Mouse (Mus musculus) G1E (cell line): ENCODE measurements around the gene Dnah8. TPM values are rescaled to one million over a fixed set of nuclear protein-coding genes. Genes with fewer than 3 reads are reported as not detected.

Source experiments
- ATAC-seq: 2 replicates; pipeline ENCODE4 v1.8.0; 2016; ENCODE audit warnings: mild to moderate bottlenecking; ENCODE audit not compliant: insufficient number of reproducible peaks, poor library complexity, low FRiP score, severe bottlenecking; ENCODE audit errors: extremely low read depth
- DNase-seq: peaks from one replicate; pipeline ENCODE4 v3.0.0; 2012; ENCODE audit warnings: low spot score
- H3K27me3 ChIP-seq: 2 replicates; pipeline ENCODE4 v1.6.1; 2012; ENCODE audit warnings: mild to moderate bottlenecking, low read length, inconsistent platforms; ENCODE audit not compliant: insufficient read depth
- H3K36me3 ChIP-seq: replicated peaks from 2 replicates; pipeline ENCODE3; 2012; ENCODE audit warnings: mild to moderate bottlenecking, inconsistent platforms
- H3K4me1 ChIP-seq: 2 replicates; pipeline ENCODE4 v1.6.1; 2012; ENCODE audit warnings: low read depth, low read length, inconsistent platforms, mixed read lengths; ENCODE audit not compliant: insufficient read depth
- H3K4me3 ChIP-seq: 2 replicates; pipeline ENCODE4 v1.5.1; 2012; ENCODE audit warnings: low read depth, mild to moderate bottlenecking, inconsistent platforms, low read length, moderate library complexity, mixed read lengths
- H3K9me3 ChIP-seq: replicated peaks from 2 replicates; pipeline ENCODE4 v1.6.1; 2012; ENCODE audit warnings: inconsistent platforms
- CTCF ChIP-seq: IDR thresholded peaks from 2 replicates; pipeline ENCODE4 v1.5.1; 2012; ENCODE audit warnings: low read depth, low read length, inconsistent platforms, mixed read lengths
- GATA1 ChIP-seq: IDR thresholded peaks from 2 replicates; pipeline ENCODE4 v1.6.1; 2012; ENCODE audit warnings: borderline replicate concordance, low read length, inconsistent platforms, mixed read lengths
- GATA2 ChIP-seq: IDR thresholded peaks from 2 replicates; pipeline ENCODE4 v1.6.1; 2012; ENCODE audit warnings: low read depth, low read length, inconsistent platforms, borderline replicate concordance
- POLR2AphosphoS5 ChIP-seq: IDR thresholded peaks from 2 replicates; pipeline ENCODE4 v1.6.1; 2012; ENCODE audit warnings: low read depth, low read length, inconsistent platforms; ENCODE audit not compliant: insufficient replicate concordance
- TAL1 ChIP-seq: conservative IDR thresholded peaks from 2 replicates; pipeline ENCODE4 v1.6.1; 2012; ENCODE audit warnings: low read depth, low read length, inconsistent platforms, mixed read lengths
- polyA plus RNA-seq: library from polyadenylated mRNA; stranded (reverse); fragments of >175 nt; gene quantifications from 2 replicates; pipeline ENCODE4 v1.2.3, GENCODE M21; 2012
- total RNA-seq, 2 experiments: library from RNA; stranded (forward) in 1 of 2; stranded (reverse) in 1 of 2; fragments of 200-1000 nt in 1 of 2; fragments of >200 nt in 1 of 2; fragmentation: Nextera tagmentation in 1 of 2; gene quantifications; 2 replicates each; pipeline ENCODE4 v1.2.3; 2014 to 2017

Dnah8 gene
- total and polyA plus RNA-seq, 3 experiments: 3.5 to 49.3 (median 42.5) TPM

GRCm38 (mm10) chr17:30746056-30747024, 122.2 kb downstream of the Dnah8 start:
- peak; percentile 35 for DNase-seq
- Histone ChIP-seq H3K4me1 (no peaks in the 10 kb centered on the region), H3K4me3 (no peak overlapping the region), H3K36me3 (peaks cover 78% of the 10 kb centered on the region), H3K9me3 (peaks cover 58% of the 10 kb centered on the region), H3K27me3 (no peaks in the 10 kb centered on the region)
- ATAC-seq: no peak
- TF ChIP-seq TAL1: no peak
- no peak for TF ChIP-seq GATA2
- TF ChIP-seq POLR2AphosphoS5: no peak
- no peak for TF ChIP-seq GATA1
- TF ChIP-seq CTCF: peak; percentile 52

GRCm38 (mm10) chr17:30749391-30749790, 125.2 kb downstream of the Dnah8 start:
- no peak overlapping the region for H3K4me3 ChIP-seq
- DNase-seq (no peak), ATAC-seq (no peak)
- H3K4me1 ChIP-seq: no peaks in the 10 kb centered on the region
- H3K27me3 ChIP-seq: no peaks in the 10 kb centered on the region
- H3K36me3 ChIP-seq: peaks cover 83% of the 10 kb centered on the region
- TF ChIP-seq GATA1 (no peak), GATA2 (no peak), CTCF (no peak), TAL1 (no peak), POLR2AphosphoS5 (no peak)
- peaks cover 70% of the 10 kb centered on the region for H3K9me3 ChIP-seq

GRCm38 (mm10) chr17:30750269-30750668, 126.1 kb downstream of the Dnah8 start:
- Histone ChIP-seq H3K4me3 (no peak overlapping the region), H3K9me3 (peaks cover 67% of the 10 kb centered on the region), H3K27me3 (no peaks in the 10 kb centered on the region), H3K4me1 (no peaks in the 10 kb centered on the region), H3K36me3 (peaks cover 81% of the 10 kb centered on the region)
- DNase-seq (no peak), ATAC-seq (no peak)
- no peak for TF ChIP-seq GATA1
- no peak for TF ChIP-seq TAL1
- no peak for TF ChIP-seq CTCF
- no peak for TF ChIP-seq GATA2
- no peak for TF ChIP-seq POLR2AphosphoS5

- TF ChIP-seq GATA1: no peak
- no peak for TF ChIP-seq POLR2AphosphoS5
- no peak for TF ChIP-seq CTCF
- TF ChIP-seq TAL1: no peak
- no peak for TF ChIP-seq GATA2
Observed at GRCm38 (mm10) chr17:30752370-30752818, 128.2 kb downstream of the Dnah8 start.

GRCm38 (mm10) chr17:30753201-30753600, 129.0 kb downstream of the Dnah8 start:
- H3K9me3 ChIP-seq: peaks cover 63% of the 10 kb centered on the region
- no peaks in the 10 kb centered on the region for H3K4me1 ChIP-seq
- H3K27me3 ChIP-seq: no peaks in the 10 kb centered on the region
- DNase-seq (no peak), ATAC-seq (no peak)
- no peak overlapping the region for H3K4me3 ChIP-seq
- no peak for TF ChIP-seq POLR2AphosphoS5
- no peak for TF ChIP-seq TAL1
- peaks cover 77% of the 10 kb centered on the region for H3K36me3 ChIP-seq

More at GRCm38 (mm10) chr17:30752370-30752818, 128.2 kb downstream of the Dnah8 start:
- no peaks in the 10 kb centered on the region for H3K4me1 ChIP-seq
- DNase-seq (no peak), ATAC-seq (no peak)
- H3K9me3 ChIP-seq: peaks cover 66% of the 10 kb centered on the region
- H3K4me3 ChIP-seq: no peak overlapping the region
- no peaks in the 10 kb centered on the region for H3K27me3 ChIP-seq
- H3K36me3 ChIP-seq: peaks cover 81% of the 10 kb centered on the region

- H3K4me1 ChIP-seq: no peaks in the 10 kb centered on the region
- H3K27me3 ChIP-seq: no peaks in the 10 kb centered on the region
- H3K36me3 ChIP-seq: peaks cover 67% of the 10 kb centered on the region
- peaks cover 61% of the 10 kb centered on the region for H3K9me3 ChIP-seq
- no peak overlapping the region for H3K4me3 ChIP-seq
- no peak for ATAC-seq
- DNase-seq: no peak
- no peak for TF ChIP-seq TAL1
Observed at GRCm38 (mm10) chr17:30756771-30757170, 132.6 kb downstream of the Dnah8 start.

- Histone ChIP-seq H3K27me3 (no peaks in the 10 kb centered on the region), H3K36me3 (peaks cover 49% of the 10 kb centered on the region), H3K4me1 (no peaks in the 10 kb centered on the region), H3K9me3 (peaks cover 52% of the 10 kb centered on the region), H3K4me3 (no peak overlapping the region)
- peak; percentile 43; the same call in 1 of the 2 replicates for TF ChIP-seq CTCF
- TF ChIP-seq GATA2: no peak
- no peak for ATAC-seq
- no peak for DNase-seq
Observed at GRCm38 (mm10) chr17:30760307-30760706, 136.2 kb downstream of the Dnah8 start.
